Mouse (Mus musculus) embryo, embryonic 11 days (tissue): ENCODE measurements around the gene Snrnp70.

Source experiments
- DNase-seq: peaks from one replicate; pipeline ENCODE4 v3.0.0-alpha.2; 2015

Snrnp70 gene

DNA sequence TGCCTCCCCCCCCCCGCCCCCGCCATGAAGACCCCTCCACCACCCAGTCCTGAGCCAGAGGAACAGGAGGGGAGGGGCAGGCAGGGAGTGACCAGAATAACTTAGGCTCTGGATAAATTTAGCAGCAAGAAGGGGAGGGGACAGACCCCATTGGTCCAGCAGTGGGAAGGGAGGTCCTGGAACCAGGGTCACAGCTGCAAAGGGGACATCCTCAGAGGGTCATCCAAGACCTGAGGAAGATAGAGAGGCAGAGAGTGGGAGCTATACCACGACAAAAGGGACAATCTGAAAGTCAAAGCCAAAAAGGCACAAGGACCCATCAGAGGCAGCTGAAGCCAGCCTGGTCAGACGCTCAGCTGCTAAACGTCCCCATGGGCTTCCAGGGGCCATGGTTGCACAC is 60.5 kb downstream of the Snrnp70 start, which contains the start of gene Hrc:
Gene Hrc, plus strand, starts transcription at position 235 of the 400 bp plus-strand sequence.
- DNase-seq: no peak

DNA sequence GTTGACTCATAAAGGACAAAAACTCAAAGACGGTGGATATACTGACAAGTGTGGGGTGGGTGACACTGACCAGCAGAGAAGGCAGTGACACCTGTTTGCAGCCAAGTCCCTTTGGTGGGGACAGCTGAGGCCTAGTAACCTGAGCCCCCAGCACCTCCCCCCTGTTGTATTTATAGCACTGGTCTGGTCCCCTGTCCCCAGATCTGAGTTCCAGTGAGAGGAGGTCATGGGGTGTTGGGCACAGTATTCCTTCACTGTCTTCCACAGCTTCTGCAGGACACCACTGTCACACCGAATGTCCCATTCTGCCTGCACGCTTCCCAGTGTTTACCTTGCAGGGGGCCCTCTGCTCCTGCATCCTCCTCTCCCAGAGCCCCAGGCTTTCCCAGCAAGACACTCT is 60.9 kb downstream of the Snrnp70 start:
- no peak for DNase-seq

DNA sequence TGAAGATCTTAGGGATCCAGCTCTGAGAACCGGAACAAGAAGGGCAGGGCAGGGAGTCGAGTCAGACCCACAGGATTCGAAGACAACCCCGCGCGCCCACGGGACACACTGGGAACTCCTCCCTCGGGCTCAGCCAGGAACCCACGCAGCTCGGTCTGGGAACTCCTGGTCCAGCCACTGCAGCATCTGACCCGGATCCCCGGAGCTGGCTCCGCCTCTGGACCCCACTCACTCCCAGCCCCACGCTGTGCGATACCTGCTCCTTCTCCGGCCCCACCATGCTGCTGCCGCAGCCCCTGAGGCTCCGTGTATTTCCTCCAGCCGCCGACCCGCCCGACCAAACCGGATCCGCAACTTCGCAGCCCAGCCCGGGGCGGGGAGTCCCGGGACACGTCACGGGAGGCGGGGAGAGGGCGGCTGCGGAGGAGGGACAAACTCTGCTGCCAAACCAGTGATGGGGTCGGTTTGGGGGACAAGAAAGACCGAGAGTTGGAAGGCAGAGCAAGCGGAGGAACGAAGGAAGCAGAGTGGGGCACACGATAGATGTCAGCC is 62.0 kb downstream of the Snrnp70 start, which contains the start of gene Trpm4:
Gene Trpm4, minus strand, starts transcription at position 350 of the 552 bp plus-strand sequence.
- DNase-seq: peak; percentile 89

DNA sequence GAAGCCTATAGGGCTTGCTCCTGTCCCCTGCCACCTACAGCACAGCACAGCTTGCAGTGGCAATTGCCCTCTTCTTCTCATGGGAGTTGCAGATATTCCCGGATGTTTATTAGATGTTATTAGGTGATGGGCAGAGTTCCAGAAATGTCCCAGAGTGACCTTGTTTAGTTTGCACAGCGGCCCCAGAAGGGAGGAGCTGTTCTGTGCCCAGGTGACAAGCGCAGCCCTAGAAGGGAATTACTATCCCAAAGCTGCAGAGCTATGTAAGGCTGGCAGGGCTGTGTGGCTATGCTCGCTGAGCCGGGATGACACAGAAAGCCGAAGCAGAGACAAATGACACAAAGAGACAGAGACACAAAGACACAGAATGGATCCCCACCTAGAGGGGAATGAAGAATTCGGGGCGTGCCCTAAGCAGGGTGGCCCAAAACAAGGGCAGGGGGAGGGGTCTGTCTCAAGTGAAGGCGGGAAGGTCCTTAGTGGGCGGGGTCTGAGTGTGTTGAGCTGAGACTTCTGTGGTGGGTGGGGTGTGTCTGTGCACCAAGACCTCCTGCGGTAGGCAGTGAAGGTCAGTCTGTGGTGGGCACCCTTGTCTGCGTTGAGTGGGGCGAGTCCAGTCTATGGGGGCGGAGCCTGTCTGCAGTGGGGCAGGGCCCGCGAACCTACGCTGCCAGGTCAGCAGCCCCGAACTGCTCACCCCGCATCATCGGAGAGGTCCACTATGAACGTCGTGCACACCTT is 62.7 kb downstream of the Snrnp70 start:
- DNase-seq: peak; percentile 83

DNA sequence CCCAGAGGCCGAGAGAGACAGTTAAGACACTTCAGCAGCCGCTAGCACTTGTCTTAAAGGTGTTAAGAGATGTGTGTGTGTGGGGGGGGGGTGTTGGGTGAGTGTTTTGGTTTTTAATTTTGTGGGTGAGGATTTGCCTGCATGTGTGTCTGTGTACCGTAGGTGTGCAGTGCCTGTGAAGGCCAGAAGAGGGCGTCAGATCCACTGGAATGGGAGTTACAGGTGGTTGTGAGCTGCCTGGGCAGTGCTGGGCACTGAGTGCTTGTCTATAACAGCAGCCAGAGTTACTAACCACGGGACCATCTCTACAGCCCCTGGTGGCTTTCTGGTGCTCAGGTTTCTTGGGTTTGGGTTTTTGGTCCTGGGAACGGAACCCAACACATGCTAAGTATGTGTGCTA is 64.0 kb downstream of the Snrnp70 start:
- no peak for DNase-seq

DNA sequence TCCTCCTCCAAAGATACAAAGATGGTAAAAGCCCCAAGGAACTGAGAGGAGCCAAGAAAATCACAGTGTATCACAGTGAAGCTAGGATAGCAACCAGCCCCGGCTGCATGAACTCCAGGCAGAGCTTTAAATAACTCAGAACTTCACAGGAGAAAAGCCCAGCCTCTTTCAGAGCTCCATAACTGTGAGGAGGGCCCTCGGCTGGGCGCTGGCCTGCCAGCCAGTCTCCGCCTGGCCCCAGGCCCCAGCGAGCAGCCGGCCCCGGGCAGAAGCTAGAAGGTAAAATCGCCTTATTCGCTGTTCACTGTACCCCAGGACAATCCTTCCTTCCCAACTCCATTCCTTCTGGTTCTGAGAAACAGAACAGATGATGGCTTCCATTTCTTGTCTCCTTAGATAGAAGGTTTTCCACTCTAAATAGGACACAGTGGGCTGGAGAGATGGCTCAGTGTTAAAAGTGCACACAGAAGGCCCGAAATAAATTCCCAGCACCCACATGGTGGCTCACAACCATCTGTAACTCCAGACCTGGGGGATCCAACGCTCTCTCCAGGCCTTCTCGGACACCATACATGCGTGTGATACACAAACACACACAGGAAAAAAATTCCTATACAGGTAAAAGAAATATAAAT is 66.6 kb downstream of the Snrnp70 start:
- no peak for DNase-seq
